Mouse (Mus musculus): Measurements from ENCODE around the gene Eipr1.

The Eipr1 gene

DNA sequence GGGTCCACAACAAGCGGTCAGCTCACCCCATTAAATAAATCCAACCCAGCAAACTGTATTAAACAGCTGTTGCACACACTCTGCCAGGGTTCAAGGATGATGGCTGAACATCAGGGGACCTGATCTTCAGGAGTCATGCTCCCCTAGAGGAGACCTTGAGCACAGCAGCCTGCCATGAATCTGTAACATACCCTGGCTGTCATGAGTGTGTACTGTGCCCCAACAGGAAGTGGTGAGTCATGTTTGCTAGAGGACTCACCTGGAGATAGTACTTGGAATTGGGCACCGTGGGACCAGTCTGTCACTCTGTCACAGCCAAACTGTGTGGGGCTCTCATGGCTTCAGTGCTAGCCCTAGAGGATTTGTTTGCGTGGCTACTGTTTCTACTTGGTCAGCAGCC, 77.9 kb downstream of the Eipr1 start:
- no peak for DNase-seq

DNA sequence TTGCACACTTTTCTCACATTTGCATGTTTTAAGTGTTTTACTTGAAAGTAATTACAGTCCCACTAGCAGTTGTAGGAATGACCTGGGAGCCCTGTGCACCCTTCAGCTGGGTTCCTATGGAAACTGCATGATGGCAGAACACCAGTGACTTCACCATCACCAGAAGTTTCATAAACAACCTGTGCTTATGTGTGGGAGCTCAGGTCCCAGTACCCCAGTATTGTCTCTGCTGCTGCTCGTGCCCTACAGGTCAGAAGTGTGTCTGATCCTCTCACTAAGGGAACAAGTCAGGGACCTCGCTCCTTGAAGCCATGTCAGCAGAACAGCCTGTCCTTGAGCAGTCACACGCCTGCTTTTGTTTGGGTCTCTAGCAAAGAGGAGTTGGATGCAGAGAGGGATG, 78.9 kb downstream of the Eipr1 start:
- DNase-seq: no peak

DNA sequence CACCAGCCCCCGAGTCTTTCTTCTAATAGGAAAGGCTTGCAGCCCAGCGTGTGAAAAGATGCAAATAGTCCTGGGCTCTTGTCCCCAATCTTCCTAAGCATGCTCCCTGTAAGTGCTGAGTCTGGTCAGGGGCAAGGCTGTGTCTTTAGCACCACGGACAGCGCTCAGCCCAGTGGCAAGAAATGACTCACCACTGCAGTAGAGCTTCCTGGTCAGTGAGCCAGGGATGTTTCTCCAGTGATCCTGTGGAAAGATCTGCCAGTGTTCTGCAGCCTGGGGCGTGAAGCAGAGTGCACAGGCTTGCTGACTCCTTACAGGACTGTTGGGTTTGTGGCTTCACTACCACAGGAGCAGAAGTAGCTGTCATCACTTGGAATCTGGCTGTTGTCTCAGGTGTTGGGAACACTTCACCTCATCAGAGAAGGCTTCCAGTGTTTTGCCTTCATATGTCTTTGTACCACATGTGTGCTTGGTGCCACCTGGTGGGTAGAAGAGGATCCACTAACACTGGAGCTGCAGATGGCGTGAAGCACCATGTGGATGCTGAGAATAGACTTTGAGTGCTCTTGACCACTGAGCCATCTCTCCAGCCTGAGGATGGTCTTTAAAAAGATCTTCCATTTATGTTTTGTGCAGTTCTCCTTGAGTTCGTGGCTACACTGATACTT, 79.6 kb downstream of the Eipr1 start:
- DNase-seq: no peak

DNA sequence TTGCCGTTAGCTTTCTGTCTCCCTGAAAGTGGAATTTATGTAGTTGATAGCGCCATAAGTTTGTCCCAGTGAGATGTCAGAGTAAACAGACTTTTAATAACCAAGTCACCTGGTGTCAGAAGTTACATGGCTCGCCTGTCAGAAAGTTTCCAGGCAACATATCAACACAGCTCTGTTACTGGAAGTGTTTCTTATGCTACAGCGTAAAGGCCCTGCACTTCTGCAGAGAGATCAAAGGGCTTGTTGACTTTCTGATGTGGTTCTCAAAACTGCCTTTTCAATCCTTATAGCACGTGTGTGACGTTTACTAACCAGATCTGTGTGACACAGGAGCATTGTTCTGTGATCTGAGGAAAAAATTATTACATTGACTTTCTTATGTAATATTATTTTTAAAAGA, 82.7 kb downstream of the Eipr1 start:
- DNase-seq: no peak

DNA sequence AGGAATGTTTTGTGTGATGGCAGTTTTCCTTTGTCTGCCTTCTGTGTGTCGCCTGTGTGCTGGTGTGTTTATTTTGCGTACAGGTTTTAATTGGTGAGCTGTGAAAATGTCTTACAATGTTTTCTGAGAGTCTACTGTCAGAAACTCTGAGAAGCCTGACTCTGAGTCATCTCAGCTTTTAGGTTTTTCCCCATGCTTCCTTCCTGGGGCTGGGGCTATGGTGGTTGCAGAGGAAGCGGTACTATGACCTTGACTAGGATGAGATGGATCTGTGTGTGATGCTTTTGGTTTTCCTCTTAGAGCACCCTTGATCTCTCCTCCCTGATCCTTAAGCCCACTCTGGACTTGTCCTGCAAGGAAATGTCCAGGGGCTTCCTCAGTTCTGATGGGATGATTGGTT, 84.1 kb downstream of the Eipr1 start:
- DNase-seq: no peak

DNA sequence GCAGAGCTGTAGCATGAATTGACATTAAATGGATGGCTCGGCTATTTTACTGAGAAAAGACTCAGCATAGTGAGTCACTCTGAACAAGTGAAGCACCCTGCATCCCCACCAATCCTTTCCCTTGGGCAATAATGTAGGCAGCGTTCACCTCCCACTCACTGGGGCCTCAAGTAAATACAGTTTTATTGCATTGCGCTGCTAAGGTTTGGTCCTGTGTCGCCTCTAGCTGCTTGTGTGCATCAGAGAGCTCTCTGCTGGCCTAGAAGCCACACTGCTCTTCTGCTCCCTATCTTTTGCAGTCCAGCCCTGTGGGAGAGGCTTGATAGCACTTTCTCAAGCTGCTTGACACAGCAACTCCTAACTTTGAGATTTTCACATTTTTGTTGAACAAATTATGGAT, 86.7 kb downstream of the Eipr1 start:
- no peak for DNase-seq

DNA sequence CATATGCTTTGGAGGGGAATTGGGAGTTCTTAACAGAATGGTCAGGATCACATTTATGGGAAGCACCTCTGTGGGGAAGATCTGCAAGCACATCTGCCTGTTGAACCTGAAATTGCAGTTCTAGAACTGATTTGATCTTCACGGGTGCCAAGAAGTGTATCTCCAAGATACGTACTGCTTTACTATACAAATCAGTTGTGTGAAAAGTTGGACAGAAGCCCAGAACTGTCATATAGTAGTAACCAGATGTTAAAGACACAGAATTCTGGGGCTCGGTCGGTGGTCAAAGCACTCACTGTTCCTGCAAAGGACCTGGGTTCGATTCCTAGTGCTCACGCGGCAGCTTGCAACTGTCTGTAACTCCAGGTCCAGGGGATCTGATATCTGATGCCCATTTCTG, 87.4 kb downstream of the Eipr1 start:
- no peak for DNase-seq

DNA sequence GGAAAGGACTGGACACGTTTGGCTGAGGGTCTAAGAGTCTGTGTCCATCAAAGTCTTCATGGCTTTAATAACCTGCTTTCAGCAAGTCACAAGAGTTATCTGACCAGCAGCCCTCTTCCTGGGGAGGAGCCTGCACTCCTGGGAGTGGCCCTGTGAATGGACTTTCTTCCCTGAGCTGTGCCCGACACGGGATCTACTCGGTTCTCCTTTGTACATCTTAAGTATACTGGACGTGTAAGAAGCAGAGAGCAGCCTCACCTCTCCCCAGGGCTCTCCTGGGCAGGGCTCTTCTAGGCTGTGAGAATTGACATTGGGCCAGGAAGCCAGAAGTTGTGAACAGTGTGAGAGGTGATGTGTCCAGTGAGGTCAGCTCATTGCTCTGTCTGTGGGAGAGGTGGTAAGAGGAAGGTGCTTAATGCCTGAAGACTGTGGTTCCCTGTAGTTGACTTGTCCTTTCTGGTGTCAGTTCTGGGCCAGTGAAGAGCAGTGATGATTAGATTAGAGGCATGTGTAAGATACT, 89.6 kb downstream of the Eipr1 start:
- no peak for DNase-seq

DNA sequence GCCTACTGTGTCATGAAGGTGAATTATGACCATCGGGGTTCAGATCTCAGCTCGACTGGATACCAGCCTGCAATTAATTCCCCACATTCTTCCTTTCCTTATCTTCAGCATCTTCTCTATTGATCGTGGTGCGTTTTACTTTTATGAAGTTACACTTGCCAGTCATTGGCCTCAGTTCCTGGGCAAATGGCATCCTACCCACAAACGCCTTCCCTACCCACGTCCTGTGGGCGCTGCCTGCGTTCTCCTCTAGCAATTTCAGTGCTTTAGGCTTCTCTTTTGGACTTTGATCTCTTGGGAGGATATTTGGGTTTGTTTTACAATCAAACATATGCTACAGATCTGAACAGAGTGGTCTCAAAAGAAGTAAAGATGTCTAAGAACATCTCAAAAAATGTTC, 94.2 kb downstream of the Eipr1 start:
- DNase-seq: no peak

DNA sequence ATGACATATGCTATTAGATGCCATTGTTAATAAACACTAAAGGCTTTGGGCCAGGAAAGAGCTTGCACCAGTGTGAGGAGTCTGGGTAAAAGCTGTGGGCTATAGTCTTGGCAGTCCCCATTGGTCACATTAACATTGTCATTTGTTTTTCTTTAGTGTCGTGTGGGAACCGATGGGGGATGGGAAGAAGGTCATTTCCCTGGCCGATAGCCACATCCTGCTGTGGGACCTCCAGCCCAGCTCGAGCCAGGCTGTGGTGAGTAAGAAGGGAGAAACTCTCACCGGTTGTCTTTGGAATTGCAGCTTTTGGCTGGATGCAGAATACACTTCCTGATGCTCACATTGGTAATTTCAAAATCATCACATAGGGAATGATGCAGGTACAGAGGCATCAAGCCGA, 95.8 kb downstream of the Eipr1 start:
- DNase-seq: no peak

DNA sequence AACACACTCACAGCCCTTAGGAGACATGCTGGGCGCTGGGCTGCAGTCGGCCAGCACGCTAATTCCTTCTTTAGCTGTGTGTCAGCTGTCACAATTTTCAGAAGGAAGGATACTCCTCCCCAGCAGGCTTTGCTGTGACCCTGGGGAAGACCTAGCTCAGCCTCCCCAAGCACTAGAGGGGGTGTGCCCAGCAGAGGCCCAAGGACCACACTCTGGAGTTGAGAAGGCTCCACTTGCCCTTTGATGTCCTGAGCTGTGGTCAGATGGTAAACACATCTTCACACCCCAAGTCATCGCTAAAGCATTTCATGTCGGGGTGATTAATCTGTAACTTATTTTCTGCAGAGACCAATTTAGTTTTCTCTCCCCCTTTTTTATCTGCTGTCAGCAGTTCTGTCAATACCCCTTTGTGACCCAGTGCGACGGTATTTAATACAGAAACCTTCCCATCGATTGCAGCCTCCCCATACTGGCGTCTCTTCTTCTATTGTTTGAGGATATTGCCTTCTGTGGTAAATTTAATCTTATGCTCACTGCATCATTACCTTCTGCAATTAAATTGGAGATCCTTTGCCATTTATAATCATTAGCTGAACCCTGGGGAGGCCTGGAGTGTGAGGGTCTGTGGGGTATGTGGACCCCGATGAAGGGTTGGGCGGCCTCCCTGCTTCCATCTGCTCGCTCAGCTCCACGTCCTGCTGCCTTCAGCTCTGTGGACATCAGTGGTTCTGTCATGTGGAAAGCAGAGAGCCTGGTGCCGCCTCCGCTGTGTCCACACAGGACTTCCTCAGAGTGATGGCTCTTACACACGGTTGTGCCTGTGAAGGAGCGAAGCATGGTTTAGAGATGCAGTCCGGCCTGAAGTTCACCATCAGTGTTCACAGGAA, 97.4 kb downstream of the Eipr1 start:
- no peak for DNase-seq

DNA sequence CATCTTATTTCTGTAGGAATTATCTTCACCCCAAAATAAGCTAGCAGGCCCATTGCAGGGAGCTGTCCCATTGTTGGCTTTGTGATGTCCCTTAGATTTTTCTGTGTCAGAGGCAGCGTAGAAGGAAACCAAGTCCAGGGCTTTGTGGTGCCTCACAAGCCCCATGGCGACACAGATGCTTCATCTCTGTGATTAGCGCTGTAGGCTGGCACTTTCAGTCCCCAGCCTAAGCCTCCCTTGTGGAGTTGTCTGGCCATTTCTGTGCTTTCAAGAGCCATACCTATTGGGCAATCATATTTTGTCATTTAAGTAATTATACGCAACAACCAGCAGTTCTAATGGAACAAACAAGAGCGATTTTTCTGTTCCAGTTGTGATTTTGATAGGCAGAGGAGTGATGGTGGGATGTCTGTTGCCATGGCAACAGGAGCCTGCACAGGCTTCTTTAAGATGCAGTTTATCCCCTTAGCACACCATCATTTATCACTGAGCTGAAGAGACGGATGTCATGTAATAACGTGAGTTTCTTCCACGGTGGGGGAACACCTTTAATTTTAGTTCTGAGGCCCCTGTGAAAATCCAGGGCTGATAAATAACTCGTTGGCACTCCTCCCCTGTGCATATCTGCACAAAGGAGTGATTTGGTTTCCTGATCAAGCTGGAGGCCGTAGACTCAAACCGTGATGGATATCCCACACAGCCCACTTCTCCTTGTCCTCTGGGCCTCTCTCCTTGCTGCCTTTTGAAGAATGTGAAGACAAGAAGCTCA, 108.1 kb downstream of the Eipr1 start:
- DNase-seq: no peak

DNA sequence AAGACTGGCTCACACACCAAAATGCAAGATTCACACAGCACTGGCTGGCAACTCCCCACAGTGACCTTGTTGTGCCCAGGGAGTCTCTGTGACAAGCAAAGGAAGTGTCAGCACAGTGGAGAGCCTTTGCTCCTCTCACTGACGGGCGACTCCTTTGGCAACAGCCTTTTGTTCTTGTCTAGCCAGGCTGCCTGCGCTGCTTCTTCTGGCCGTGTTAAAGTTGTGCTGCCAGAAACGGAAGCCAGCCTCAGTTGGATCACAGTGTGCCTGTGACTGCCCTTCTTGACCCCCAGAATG, 108.6 kb downstream of the Eipr1 start:
- DNase-seq: no peak

DNA sequence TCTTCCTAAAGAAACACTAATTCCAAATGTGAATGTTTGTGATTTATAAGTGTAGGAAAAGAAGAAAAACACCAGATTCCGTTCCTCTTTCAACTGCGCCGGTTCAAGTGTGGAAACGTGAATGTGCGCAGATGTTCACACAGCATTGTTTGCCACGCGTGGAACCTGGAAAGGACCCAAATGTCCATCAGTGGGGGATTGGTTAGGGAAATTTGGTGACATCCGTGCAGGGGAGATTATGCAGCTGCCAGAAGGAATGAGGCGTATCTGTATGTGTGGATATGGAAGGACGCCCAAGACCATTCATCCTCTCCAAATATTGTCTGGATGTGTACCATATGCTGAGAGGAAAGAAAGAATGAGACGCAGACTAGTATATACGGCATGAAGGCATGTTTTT, 111.7 kb downstream of the Eipr1 start:
- no peak for DNase-seq

DNA sequence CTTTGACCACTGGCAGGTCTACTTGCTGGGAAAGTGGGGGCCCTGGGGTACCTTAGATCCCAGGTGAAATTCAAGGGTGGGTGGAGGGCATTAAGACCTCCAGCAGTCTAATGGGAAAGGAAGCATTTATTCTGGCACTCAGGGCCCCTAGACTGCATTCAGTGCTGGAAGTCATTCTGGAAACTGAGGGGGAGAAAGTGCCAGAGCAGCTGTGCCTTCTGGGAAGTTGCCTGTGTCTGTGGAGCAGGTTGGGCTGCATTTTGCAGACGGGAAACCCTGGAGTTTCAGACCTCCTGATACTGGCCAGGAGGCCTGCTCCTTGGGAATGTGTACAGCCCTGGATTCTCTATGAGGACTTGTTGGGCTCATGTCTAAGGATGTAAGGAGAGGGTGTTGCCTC, 114.5 kb downstream of the Eipr1 start:
- no peak for DNase-seq

DNA sequence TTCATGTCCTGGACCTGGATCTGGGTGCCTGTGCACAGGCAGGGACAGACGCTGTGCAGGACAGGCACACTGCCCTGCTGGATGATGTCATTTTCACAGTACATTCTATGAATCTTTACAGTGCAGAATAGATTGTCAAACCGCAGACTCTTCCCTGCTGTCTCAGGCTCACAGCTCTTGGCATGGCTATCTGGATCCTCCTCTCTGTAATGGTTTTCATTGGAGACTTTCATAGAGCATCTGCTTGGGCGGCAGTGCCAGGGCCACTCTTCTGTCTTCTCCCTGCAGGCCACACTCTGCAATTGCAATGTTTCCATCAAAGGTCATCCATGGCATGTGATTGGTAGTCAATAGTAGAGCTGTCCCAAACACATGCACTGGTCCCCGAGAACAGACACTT, 117.2 kb downstream of the Eipr1 start:
- DNase-seq: no peak

DNA sequence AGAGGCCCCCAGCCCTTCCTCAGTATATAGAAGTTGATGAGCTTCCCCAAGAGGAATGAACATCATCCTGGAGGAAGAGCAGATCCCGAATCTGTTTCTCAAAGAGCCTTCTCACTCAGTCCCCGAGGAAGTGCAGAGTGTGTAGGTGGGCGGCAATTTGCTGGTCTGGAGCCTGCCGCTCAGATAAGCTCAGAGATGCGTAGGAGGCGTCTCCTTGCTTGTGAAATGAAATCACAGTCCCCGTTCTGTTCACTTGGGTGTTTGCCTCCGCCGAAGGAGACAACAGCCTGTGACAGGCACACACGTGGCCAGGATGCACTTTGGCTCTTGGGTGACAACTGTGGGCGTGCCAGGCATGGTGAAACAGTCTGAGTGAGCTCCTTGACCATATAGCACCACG, 120.7 kb downstream of the Eipr1 start:
- no peak for DNase-seq

DNA sequence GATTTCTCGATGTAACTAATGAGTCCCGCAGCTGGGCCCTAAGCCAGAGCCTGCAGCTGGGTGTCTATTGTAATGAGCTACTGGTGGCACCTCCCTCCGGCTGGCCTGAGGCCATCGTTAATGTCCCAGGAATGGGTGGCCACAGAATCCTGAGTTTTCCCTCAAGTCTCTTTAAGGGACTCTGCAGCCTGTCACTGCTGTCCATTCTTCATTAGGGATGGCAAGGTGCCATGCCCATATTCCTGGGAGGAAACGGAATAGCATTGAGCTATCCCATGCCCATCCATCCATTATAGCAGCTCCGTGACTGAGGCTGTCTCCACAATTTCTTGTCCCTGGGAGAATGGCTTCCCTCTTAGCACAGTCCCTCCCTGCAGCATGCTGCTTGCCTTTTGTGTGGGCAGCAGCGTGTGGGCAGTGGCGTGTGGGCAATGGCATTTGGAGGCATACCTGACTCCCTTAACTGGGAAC, 123.2 kb downstream of the Eipr1 start:
- DNase-seq: no peak

DNA sequence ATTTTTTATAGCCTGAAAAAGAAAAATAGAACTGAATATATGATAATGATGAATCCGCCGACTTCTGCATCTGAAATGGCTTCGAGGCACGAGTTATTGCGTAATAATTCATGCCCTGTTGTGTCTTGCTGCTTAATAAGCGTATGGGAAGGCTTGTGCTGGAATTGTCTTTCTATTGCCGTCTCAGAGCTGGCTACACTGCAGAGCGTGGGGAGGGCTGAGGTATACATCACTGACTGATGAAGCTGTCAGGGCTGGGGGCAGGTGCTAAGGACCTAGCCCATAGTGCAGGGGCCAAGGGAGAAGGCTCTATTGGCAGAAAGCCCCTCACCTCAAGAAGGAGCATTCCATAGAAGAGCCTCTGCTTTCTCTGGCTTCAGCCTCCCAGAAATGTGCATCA, 123.9 kb downstream of the Eipr1 start:
- no peak for DNase-seq

DNA sequence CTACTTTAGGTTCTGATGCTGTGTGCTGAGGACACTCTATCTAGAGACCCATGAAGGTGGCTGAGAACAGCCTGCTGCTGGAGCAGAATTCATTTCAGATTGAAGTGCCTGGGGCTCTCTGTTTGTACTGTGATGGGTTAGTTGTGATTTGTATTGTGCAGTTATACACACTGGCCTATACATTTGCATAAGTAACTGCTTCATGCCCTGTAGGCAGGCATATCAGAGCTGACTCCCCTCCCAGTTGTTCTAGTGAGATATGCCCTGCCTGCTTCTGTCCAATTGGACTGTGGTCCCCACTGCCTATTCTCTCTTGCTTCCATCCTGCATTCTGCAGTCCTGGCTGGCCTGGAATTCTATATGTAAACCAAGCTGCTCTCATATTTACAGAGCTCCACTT, 128.9 kb downstream of the Eipr1 start:
- DNase-seq: no peak

DNA sequence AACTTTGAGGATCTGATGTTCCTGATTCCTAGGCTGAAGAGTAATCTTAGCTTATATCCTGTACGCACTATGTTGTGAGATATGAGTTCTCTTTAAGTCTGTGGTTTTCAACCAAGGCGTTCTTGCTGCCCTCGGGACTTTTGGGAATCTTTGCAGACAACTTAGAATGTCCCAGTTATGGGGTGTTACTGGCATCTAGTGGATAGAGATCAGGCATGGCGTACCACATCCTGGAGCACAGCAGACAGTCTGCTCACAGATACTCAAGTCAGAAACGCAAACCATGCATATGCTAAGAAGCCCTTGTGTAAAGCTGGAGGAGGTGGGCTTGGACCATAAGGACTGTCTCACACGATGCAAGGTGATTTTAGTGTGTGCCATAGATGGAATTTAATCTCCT, 136.1 kb downstream of the Eipr1 start:
- no peak for DNase-seq

DNA sequence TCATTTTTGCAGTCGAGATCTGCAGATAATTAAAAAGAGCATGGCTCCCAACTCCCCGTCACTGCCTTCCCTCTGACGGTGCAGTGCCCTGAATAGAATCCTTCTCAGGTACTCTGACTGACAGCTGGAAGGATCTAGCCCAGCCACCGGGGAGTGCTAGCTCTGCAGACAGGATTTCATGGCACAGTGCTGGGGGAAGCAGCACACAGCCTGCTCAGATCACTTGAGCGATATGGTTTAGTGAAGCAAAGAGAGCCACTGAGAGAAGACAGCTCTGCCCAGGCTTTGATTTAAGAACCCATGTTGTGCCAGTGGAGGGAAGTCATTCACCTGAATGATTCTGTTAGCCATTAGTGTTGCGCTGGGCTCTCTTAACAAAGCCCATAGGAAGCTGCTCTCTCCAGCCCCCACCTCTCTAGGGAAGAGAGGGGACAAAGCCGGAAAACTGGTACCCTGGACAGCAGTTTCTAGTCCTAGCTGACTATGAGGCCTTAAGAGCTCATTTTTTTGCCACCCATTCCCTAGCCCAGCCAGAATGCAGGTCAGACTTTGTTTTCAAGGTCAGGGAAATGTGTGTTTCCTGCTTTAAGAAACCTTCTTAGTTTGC, 137.6 kb downstream of the Eipr1 start:
- DNase-seq: no peak

DNA sequence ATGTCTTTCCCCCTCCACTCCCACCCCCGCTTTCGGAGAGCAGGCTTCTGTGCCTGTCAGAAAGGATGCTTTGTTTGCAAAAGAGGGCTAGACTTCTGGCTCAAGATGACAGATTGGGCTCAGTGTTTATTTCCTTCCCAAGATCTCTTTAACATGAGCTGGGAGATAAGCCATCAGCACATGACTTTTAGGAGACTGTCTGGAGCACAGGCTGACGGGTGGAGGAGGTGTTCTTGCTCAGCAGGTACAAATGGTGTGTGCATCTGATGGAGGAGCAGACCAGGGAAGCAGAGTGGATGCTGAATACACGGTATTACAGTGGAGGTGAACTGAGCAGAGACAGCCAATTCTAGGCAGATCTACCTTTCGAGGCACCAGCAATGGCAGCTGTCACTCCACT, 139.9 kb downstream of the Eipr1 start:
- no peak for DNase-seq

Measured in spleen, adult 18-20 months (tissue).